25 mouse cellular contexts compared by ENCODE assay signal in genomic region chr1:144199538-144199937, GRCm38 (mm10). TPM values are rescaled to one million over a fixed set of nuclear protein-coding genes. Genes with fewer than 3 reads are reported as not detected.
A peak's percentile ranks its signal among the peaks of the same experiment; 100 is the strongest.
DNase-seq lines count a peak whose midpoint lies in the region; ATAC-seq lines count a peak whose summit lies in the region.
"Had no signal": no experiment of that assay in that cellular context is flagged by ENCODE, and none has a peak within 500 bp of the region (broad histone marks: within the 10 kb centered on the region; RNA-seq: fewer than 3 reads in every experiment).

No protein-coding gene starts in this region.

- H3K4me1 ChIP-seq in forebrain, embryonic 16.5 days (replicated peaks; ENCODE audit: control insufficient read depth, insufficient read depth, low read length) = no peaks in the 10 kb centered on the region
- H3K4me1 ChIP-seq: embryonic facial prominence, embryonic 10.5 days; embryonic facial prominence, embryonic 12.5 days; forebrain, embryonic 13.5 days; forebrain, embryonic 15.5 days had no signal

- H3K9ac ChIP-seq in forebrain, embryonic 16.5 days (replicated peaks; ENCODE audit: low read depth, low read length) = no peak overlapping the region
- H3K9ac ChIP-seq: embryonic facial prominence, embryonic 12.5 days; forebrain, embryonic 13.5 days; forebrain, embryonic 15.5 days had no signal

- WGBS in macrophage (ENCODE audit: missing documents) = 0% methylated on average over 1 of the region's 1 CpGs
- WGBS in forebrain, embryonic 16.5 days = 67% methylated on average over 1 of the region's 1 CpGs

- peak; percentile 83 for DNase-seq in 416B (ENCODE audit: low read depth)
- DNase-seq in MEL-GATA-1-ER (ENCODE audit: extremely low read depth, low read depth) = peak; percentile 30
- no peak for DNase-seq in kidney, adult 18-20 months
- no peak for DNase-seq in frontal cortex, postnatal 10 days (ENCODE audit: low spot score in 2 of 2)
- no peak for DNase-seq in adrenal gland, adult 8-10 months
- DNase-seq: adrenal gland, adult 2 months; adrenal gland, postnatal 14 days; adrenal gland, postnatal 36 days; cerebellum, adult 11 months; cerebellum, adult 18-20 months; cerebellum, adult 8-10 months; cerebellum, adult 9-11 months; cerebellum, postnatal 14 days; cerebellum, postnatal 36 days had no signal

- no peaks in the 10 kb centered on the region for H3K9me3 ChIP-seq in forebrain, embryonic 16.5 days (ENCODE audit: control insufficient read depth, low read length)
- H3K9me3 ChIP-seq: embryonic facial prominence, embryonic 10.5 days; embryonic facial prominence, embryonic 12.5 days; forebrain, embryonic 13.5 days; forebrain, embryonic 15.5 days had no signal

- no peaks in the 10 kb centered on the region for H3K27me3 ChIP-seq in forebrain, embryonic 16.5 days (replicated peaks; ENCODE audit: control insufficient read depth, insufficient read depth, low read length)
- H3K27me3 ChIP-seq: embryonic facial prominence, embryonic 12.5 days; forebrain, embryonic 13.5 days; forebrain, embryonic 15.5 days had no signal

- H3K27ac ChIP-seq in macrophage = peak overlapping the region; percentile 95
- no peak overlapping the region for H3K27ac ChIP-seq in forebrain, embryonic 16.5 days (ENCODE audit: low read length)
- H3K27ac ChIP-seq: embryonic facial prominence, embryonic 10.5 days; embryonic facial prominence, embryonic 12.5 days; forebrain, embryonic 13.5 days; forebrain, embryonic 15.5 days had no signal

- no peak overlapping the region for H3K4me3 ChIP-seq in macrophage (ENCODE audit: inconsistent target)
- H3K4me3 ChIP-seq in forebrain, embryonic 16.5 days (replicated peaks; ENCODE audit: low read length) = no peak overlapping the region
- H3K4me3 ChIP-seq: embryonic facial prominence, embryonic 10.5 days; embryonic facial prominence, embryonic 12.5 days; forebrain, embryonic 13.5 days; forebrain, embryonic 15.5 days had no signal

- H3K36me3 ChIP-seq in macrophage (ENCODE audit: inconsistent target) = no peaks in the 10 kb centered on the region
- H3K36me3 ChIP-seq in forebrain, embryonic 16.5 days (ENCODE audit: control insufficient read depth, insufficient read depth) = no peaks in the 10 kb centered on the region
- H3K36me3 ChIP-seq: embryonic facial prominence, embryonic 10.5 days; embryonic facial prominence, embryonic 12.5 days; forebrain, embryonic 15.5 days had no signal

- H3K4me2 ChIP-seq in forebrain, embryonic 16.5 days (ENCODE audit: low read length) = no peak overlapping the region
- H3K4me2 ChIP-seq: embryonic facial prominence, embryonic 12.5 days; forebrain, embryonic 13.5 days; forebrain, embryonic 15.5 days had no signal

- H3K79me2 ChIP-seq in macrophage (ENCODE audit: inconsistent target) = no peaks in the 10 kb centered on the region

- ATAC-seq in common myeloid progenitor, adult 5-6 weeks (replicated peaks; ENCODE audit: low read depth, poor library complexity, severe bottlenecking) = peak; percentile 64
- no peak for ATAC-seq in forebrain, embryonic 16.5 days
- ATAC-seq: forebrain, embryonic 13.5 days; forebrain, embryonic 15.5 days had no signal

RNA-seq across cellular contexts. Expression of gene Rgs13, which starts 22.4 kb away (rescaled TPM):
- total RNA-seq in common myeloid progenitor, adult 5-6 weeks (2017) = not detected in 2 replicates
- total RNA-seq in macrophage (2018; cell fraction: chromatin; rRNA removed) = not detected
- total RNA-seq in macrophage (2018; cell fraction: cytosol; rRNA removed) = not detected
- not detected for total RNA-seq in macrophage (2018; cell fraction: nucleus; rRNA removed)
- polyA plus RNA-seq in macrophage (2018) = not detected in 3 replicates
- 0.86 and 0.91 TPM in 2 replicates for polyA plus RNA-seq in forebrain, embryonic 16.5 days (2015; fragmentation: Nextera tagmentation; extraction: Ambion mirVana)
- not detected for total RNA-seq in adrenal gland, adult 8-10 months (2022)
- total RNA-seq: adrenal gland, adult 2 months; adrenal gland, postnatal 14 days; adrenal gland, postnatal 36 days had no signal
- polyA plus RNA-seq: adrenal gland, adult 2 months; C2C12 had no signal

RNA-seq across cellular contexts. Expression of gene Rgs1, which starts 49.5 kb away (rescaled TPM):
- total RNA-seq in common myeloid progenitor, adult 5-6 weeks (2017) = 575 and 670 TPM in 2 replicates
- total RNA-seq in macrophage (2018; cell fraction: chromatin; rRNA removed) = 1,000 to 10,000 TPM in 10 of 26 experiments, 100 to 1,000 TPM in 16; 103 to 1,683 (median 774) TPM
- total RNA-seq in macrophage (2018; cell fraction: cytosol; rRNA removed) = 1,000 to 10,000 TPM in 10 of 26 experiments, 100 to 1,000 TPM in 16; 101 to 2,461 (median 791) TPM
- total RNA-seq in macrophage (2018; cell fraction: nucleus; rRNA removed) = 1,000 to 10,000 TPM in 14 of 26 experiments, 100 to 1,000 TPM in 12; 145 to 2,115 (median 1,148) TPM
- 91.7 to 459 TPM (median 223 TPM) in 3 replicates for polyA plus RNA-seq in macrophage (2018)
- polyA plus RNA-seq in forebrain, embryonic 16.5 days (2015; fragmentation: Nextera tagmentation; extraction: Ambion mirVana) = not detected in 2 replicates
- total RNA-seq in adrenal gland, adult 8-10 months (2022) = 1 to 10 TPM; 1.1 to 2.3 (median 1.7) TPM
- total RNA-seq: ES-E14 had no signal
- polyA plus RNA-seq: adrenal gland, adult 2 months; brain, embryonic 14.5 days; C2C12; embryonic facial prominence, embryonic 10.5 days; forebrain, embryonic 11.5 days; forebrain, embryonic 13.5 days; forebrain, embryonic 15.5 days had no signal

Comparison
In these comparisons a context has a peak if more than half of its experiments do, and no peak if none do; other contexts are left out.
1. DNase-seq: peak in 416B (single experiment) and MEL-GATA-1-ER (single experiment); none in kidney, adult 18-20 months (single experiment), frontal cortex, postnatal 10 days (0 of 2) and adrenal gland, adult 8-10 months (single experiment).
2. RNA of gene Rgs1, which starts 49.5 kb away (total RNA-seq): 575 to 670 TPM in common myeloid progenitor, adult 5-6 weeks; 1.1 to 2.3 TPM in adrenal gland, adult 8-10 months; every median in the first group is over 100 times any median in the second.